Mouse (Mus musculus): ENCODE measurements around the gene Fam53a.
A peak's percentile ranks its signal among the peaks of the same experiment; 100 is the strongest.

Fam53a gene

GRCm38 (mm10) chr5:33606631-33607030 is 22.8 kb downstream of the Fam53a start:
- no peak for TF ChIP-seq GATA4 (IDR thresholded peaks at IDR 0.05; ENCODE audit: insufficient replicate concordance, low read length)

- 0 out of 2 replicates have a peak, but pooled peaks have one; percentile 21 for TF ChIP-seq GATA4 (IDR thresholded peaks at IDR 0.05; ENCODE audit: insufficient replicate concordance, low read length)
Measured at GRCm38 (mm10) chr5:33605314-33605713, 24.1 kb downstream of the Fam53a start.

DNA sequence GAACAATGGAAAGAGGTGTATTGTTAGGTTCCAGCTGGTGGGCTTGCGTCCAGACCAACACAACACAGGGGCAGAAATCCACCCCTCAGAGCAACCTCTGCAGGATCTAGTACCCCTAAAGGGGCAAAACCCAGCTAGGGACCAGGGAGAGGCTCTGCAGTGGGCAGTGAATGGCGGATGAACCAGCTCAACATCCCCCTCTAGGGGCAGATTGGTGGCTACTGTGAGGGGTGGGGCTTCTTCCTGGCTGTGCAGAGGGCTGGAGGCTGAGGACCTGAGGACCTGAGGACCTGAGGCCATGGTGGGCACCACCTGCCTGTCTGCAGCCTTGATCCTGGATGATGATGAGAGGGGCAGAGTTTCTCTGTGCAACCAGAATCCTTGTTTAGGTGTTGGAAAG is 35.8 kb downstream of the Fam53a start:
- TF ChIP-seq GATA4 (IDR thresholded peaks at IDR 0.05; ENCODE audit: insufficient replicate concordance, low read length): no peak

DNA sequence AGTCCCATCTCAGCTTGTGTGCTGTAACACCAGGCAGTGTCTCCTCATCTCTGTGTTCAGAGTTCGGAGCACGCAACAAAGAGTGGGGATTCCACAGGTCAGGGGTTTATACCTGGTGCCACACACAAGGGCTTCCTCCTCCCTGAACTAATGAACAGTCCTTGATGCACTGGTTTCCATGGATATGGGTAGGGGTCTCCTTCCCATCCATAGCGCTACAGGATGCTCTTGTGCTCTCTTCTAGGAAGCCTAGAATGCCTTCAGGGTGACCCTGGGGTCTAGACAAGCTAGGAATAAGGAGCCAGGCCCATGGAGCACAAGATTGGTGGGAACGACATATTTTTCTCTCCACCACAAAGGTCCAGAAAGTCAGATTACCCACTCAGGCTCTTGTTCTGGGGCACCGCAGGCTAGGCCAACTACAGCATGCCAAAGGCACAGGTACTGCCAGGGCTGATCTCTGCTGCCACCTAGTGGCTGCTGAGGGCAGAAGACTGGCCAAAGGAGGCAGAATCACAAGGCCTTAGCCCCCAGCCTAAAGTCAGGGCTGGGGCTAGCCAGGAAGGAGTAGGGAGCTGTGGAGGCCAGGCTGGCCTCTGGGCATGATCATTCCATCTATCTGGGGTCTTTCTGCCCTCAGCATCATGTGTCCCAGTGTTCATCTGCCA is 40.1 kb downstream of the Fam53a start:
- no peak for TF ChIP-seq GATA4 (IDR thresholded peaks at IDR 0.05; ENCODE audit: insufficient replicate concordance, low read length)

DNA sequence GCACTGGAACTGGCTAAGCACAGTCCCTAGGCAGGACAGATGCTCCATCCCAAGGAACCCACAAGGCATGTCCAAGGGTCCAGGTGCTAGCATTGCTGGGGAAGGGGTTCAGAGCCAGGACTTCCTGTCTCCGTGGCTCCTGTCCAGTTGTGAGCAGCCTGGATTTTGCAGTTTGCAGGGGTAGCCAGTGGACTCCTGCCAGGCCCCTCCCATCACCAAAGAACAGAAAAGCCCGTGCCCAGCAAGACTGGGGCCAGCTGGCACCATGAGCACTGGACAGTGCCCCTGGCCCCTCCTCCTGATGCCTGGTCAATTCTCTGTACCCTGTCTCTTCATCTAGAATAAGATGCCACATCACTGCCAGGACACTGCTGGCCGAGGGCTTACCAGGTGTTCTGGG is 41.4 kb downstream of the Fam53a start:
- TF ChIP-seq GATA4 (IDR thresholded peaks at IDR 0.05; ENCODE audit: insufficient replicate concordance, low read length): no peak

GRCm38 (mm10) chr5:33587498-33588058 is 41.9 kb downstream of the Fam53a start:
- no peak for TF ChIP-seq GATA4 (IDR thresholded peaks at IDR 0.05; ENCODE audit: insufficient replicate concordance, low read length)

DNA sequence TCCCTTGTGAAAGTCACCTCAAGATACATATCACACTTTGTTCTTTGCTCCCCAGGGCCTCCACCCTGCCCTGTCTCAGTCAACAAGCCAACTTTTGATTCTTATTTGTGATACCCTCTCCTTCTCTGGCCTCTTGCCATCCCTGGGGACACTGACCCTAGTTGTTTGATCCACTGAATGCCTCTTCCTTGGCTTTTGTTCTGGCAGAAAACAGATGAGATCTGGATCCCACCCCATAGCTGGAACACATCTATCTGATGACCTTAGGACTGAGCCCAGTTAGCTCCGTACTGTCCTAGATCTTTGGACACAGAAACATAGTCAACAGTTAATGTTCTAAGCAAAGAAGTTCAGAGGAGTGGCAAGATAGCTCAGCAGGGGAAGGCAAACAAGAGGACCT is 49.1 kb downstream of the Fam53a start:
- TF ChIP-seq GATA4 (IDR thresholded peaks at IDR 0.05; ENCODE audit: insufficient replicate concordance, low read length): peak; percentile 71; the same call in 1 of the 2 replicates

DNA sequence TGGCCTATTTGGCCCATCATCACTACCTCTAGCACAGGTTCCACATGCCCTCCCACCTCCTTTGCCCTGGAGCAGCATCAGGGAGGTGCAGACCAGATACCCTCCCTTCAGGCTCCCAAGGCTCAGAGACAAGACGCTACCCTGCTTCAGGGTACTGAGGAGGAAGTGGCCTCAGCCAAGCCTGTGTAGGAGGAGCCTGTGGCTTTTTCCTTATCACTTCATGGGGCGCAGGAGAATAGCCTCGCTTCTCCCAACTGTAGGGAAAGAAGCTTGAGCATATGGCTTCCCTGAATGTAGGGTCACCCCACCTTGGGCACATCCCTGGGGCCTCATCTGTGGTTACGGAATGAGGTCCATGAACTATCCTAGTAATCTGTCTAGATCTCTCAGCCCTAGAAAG is 55.2 kb downstream of the Fam53a start:
- no peak for TF ChIP-seq GATA4 (IDR thresholded peaks at IDR 0.05; ENCODE audit: insufficient replicate concordance, low read length)

DNA sequence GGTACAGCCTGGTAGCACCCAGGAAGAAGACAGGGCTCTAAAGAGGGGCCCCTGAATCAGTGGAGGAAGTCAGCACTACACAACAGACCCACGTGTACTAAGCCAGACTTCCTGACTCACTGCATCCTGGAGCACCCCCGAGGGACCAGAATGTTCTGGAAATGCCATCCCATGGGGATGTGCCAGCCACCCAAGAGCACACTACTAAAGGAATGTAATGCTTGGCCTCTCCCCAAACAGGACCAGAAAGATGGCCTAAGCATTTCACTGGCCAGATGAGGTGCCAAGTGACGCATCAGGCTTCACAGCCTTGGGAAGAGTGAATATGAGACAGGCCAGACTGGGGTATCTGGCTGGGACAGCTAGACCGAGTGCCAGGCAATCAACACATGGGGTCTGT is 63.5 kb downstream of the Fam53a start:
- TF ChIP-seq GATA4 (IDR thresholded peaks at IDR 0.05; ENCODE audit: insufficient replicate concordance, low read length): no peak

DNA sequence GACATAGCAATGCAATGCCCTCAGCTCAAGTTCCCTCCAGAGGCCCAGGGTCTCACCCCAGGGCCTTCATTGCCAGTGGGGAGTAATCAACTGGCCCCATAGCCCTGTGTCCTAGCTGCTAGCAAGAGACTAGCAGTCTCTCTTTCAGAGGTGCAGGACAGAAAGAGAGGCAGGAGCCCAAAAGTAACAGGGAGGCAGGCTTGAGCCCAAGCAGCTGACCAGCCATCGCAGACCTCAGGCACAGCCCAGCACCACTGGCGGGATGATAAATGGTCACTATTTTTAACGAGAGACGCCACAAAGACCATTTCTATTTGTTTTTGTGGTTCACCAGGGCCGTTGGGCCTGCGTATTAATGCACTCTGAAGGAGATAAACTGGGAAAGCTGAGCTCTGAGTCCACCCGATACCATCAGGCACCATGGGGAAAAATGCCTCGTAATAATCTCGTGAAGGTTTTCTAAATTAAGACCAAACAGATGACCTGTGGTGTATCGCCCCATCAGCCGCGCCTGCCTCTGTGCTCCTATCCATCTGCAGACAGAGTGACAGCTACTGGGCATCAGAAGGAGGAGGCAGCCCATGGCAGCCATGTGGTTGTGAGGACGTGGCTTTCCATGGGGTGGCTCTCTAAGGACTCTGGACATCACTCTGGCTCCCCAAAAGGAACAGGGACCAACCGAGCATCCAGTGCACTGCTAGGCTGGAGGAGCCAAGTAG is 73.0 kb downstream of the Fam53a start:
- TF ChIP-seq GATA4 (IDR thresholded peaks at IDR 0.05; ENCODE audit: insufficient replicate concordance, low read length): no peak

Measured in liver, adult (tissue).